Mouse (Mus musculus): ENCODE results near the gene Dnmt3a.
A peak's percentile ranks its signal among the peaks of the same experiment; 100 is the strongest.

Gene Dnmt3a

GRCm38 (mm10) chr12:3856748-3857147 lies 50.9 kb downstream of the Dnmt3a start:
- DNase-seq, result no peak

DNA sequence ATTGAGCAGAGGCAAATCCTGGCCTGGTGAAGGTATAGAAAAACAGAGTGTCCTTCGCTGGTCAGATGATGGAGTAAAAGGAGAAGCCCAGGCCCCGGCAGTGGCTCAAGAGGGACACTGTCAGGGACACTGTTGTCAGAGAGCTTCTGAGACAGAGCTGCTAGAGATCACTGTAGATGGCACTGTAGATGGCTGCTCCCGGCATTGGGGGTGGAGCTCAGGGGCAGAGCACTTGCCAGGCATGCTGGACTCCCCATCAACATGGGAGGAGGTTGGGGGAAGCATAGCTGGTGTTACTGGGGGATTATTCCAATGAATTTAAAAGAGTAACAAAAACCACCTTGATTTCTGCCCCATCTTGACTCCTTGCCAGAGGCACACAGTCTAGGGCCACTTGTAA lies 51.4 kb downstream of the Dnmt3a start:
- DNase-seq, result peak; percentile 91

GRCm38 (mm10) chr12:3857773-3858172 lies 52.0 kb downstream of the Dnmt3a start:
- DNase-seq, result no peak

DNA sequence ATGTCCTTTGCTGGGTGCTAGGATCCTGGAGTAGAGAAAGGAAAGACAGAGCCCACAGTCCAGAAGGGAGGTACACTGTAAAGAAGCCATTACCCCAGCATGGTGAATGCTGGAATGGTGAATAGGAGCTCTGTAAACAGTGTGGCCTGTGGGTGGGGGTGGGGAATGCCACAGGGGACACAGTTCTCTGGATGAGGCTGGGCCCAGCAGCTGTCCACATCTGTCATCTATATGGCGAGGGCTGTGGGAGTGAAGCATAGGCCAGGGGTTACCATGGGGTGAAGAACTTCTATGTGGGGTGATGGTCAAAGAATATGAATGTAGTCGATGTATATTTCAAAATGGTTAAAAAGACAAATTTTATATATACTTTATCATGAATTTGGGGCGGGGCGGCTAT lies 52.9 kb downstream of the Dnmt3a start:
- DNase-seq, result no peak

DNA sequence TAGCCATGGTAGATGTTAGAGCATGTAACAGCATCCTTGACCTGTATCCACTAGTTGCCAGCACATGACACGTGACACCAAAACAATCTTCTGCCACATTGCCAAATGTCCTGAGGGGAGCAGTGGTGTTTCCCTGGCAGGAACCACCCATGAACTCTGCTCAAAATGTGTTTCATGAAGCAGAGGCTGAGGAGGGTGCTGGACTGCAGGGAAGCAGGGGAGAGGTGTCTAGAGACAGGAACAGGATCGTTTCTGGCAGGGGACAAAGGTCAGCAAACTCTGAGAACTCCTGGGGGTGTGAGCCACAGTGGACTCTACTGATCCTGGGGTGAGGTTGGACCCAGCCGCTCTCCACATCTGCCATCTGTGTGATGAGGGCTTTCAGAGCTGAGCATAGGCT lies 53.7 kb downstream of the Dnmt3a start:
- peak; percentile 89 for DNase-seq

- peak; percentile 90 for DNase-seq
These were observed 54.2 kb downstream of the Dnmt3a start for GRCm38 (mm10) chr12:3860005-3860404.

DNA sequence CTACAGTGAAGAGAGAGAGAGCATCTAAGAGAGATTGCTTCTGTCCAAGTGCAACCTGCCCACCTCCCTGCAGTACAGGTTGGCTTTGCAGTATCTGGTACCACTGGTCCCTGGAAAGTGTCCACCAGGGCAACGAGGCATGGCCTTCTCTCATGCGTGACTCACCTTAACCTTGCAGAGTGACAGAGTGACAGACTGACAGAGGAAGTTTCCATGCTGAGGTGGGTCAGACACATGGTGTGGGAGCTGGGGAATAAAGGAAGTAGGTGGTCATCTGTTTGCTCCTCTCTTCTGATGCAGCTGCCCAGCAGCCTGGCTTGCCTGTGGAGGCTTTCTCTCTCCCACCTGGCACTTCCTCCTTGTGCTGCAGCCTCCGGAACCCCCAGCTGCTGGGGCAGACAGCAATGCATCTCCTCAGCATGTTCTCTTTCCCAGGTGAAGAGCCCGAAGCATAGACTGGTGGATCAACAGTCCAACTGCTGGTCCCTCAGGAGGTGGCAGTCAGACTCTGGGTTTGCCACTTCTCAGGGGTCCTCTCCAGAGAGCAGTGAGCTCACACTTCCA lies 55.9 kb downstream of the Dnmt3a start:
- DNase-seq, result no peak

- DNase-seq, result no peak
These were observed 56.4 kb downstream of the Dnmt3a start for GRCm38 (mm10) chr12:3862253-3862652.

DNA sequence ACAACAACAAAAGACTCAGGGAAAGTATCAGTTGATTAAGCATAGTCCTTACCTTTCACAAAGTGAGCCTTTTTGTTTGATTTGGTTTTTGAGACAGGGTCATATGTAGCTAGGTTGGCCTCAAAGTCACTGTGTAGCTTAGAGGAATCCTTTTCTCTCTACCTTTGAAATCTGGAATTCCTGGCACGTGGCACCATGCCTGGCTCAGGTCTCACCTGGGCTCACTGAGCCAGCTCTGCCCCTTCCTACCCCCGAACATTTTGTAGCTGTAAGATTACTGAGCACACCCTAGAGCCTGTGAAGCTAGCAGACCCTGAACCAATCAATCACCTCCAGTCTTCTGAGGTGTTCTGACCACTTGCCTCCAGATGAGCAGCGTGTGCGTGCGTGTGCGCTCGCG lies 58.4 kb downstream of the Dnmt3a start:
- no peak for DNase-seq

- DNase-seq, result peak; percentile 91
These were observed 59.8 kb downstream of the Dnmt3a start for GRCm38 (mm10) chr12:3865594-3865993.

DNA sequence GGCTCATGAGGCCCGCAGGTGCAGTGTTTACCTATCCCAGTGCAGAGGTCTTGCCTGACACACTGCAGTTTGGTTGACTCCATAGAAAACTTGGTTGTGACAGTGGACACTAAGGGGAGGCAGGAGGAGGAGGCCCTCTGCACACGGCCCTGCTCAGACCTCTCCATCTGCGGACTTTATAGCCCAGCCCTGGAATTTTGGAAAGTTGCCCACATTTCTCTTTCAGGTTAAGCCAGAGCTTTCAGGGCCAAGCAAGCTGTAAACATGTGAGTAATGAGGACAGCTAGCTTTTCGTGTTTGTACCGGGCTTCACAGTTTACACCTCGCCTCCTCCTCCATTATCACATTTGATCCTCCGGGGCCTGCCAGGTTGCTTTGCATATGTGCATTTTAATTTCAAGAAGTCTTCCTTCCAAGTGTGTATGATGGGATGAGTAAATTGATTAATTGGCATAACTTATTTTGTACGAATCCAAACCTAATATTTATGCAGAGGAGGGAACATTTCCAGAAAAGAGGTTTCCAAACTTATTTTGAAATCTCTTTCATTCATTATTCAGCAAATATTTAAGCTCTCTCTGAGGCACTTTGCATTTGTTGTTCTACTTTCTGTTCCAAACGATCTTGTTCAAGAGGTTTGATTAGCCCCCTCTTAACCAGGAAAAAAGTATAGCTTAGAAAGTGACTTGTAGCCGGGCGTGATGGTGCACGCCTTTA lies 61.0 kb downstream of the Dnmt3a start:
- DNase-seq, result no peak

GRCm38 (mm10) chr12:3868115-3868514 lies 62.3 kb downstream of the Dnmt3a start:
- peak; percentile 93 for DNase-seq

DNA sequence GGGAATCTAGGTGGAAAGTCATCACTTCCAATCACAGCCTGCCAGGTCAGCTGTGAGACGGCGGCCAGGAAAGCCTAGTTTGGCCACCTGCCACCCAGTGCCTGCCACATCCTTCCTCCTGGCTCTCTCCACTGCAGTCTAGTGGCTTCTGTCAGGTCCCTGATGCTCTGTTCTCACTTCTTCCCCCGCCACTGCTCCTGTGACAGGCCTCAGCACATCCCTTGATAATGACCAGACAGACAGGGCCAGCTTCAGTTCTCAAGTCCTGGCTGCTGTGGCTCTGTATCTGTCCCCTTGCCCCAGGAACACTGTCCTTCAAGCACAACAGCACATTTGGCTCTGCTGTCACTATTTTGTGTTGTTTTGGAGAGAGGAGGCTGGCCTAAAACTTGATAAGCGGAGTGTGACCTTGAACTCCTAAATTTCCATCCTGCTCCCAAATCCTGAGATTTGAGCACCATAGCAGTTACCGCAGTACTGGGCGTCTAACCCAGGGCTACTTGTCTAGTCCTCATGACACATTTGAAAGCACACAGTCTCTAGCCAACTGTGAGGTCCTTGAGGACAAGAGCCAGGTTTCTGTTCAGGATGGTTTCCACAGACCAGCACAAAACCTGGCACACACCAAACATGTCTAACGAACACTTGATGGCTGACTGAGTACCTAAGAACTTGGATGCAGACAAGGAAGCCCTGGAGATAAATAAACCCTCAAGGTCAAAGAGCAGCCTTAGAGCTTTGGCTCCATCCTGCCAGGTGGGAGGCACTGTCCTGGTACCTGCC lies 63.1 kb downstream of the Dnmt3a start:
- peak; percentile 98 for DNase-seq

GRCm38 (mm10) chr12:3870024-3870423 lies 64.2 kb downstream of the Dnmt3a start:
- no peak for DNase-seq

GRCm38 (mm10) chr12:3870859-3871462 lies 65.2 kb downstream of the Dnmt3a start:
- peak; percentile 96 for DNase-seq

- peak; percentile 98 for DNase-seq
These were observed 65.8 kb downstream of the Dnmt3a start for GRCm38 (mm10) chr12:3871637-3872036.

GRCm38 (mm10) chr12:3872410-3873230 lies 66.8 kb downstream of the Dnmt3a start:
- DNase-seq, result peak; percentile 97

DNA sequence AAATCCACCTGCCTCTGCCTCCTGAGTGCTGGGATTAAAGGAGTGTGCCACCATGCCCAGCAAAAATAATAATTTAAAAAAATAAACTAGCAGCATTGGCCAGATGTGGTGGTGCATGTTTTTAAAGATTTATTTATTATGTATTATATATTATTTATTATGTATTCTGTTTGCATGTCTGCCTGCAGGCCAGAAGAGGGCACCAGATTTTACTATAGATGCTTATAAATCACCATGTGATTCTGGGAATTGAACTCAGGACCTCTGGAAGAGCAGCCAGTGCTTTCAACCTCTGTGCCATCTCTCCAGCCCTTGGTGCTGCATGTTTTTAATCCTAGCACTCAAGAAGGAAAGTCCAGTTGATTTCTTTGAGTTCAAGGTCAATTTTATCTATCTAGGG lies 69.7 kb downstream of the Dnmt3a start:
- DNase-seq, result no peak

- no peak for DNase-seq
These were observed 71.6 kb downstream of the Dnmt3a start for GRCm38 (mm10) chr12:3877376-3877775.

GRCm38 (mm10) chr12:3881474-3881873 lies 75.7 kb downstream of the Dnmt3a start:
- DNase-seq, result no peak

GRCm38 (mm10) chr12:3884892-3885493 lies 79.2 kb downstream of the Dnmt3a start:
- no peak for DNase-seq

GRCm38 (mm10) chr12:3886601-3887000 lies 80.8 kb downstream of the Dnmt3a start:
- DNase-seq, result no peak

All from heart, adult 11 months (tissue).